Mouse (Mus musculus) urinary bladder, postnatal 14 days (tissue): Measurements from ENCODE around the gene Rit1.
"Not testable (repeated sequence)": the region's sequence is repeated elsewhere in the genome, so short reads cannot be mapped to it uniquely, and the experiment has no call there.

Experiments
- DNase-seq: peaks from one replicate; pipeline ENCODE4 v3.0.0; 2021; ENCODE audit warnings: low spot score

Gene Rit1

DNA sequence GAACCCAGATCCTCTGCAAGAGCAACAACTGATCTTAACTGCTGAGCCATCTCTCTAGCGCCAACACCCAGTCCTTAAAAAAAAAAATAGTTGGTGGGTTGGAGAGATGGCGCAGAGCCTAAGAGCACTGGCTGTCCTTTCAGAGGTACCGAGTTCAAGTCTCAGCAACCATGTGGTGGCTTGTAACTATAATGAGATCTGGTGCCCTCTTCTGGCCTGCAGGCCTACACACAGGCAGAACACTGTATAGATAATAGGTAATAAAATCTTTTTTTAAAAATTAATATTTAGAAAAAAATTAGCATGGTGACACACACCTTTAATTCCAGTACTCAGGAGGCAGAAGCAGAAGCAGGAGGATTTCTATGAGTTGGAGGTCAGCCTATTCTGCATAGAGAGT lies 23.5 kb downstream of the Rit1 start:
- no peak for DNase-seq

DNA sequence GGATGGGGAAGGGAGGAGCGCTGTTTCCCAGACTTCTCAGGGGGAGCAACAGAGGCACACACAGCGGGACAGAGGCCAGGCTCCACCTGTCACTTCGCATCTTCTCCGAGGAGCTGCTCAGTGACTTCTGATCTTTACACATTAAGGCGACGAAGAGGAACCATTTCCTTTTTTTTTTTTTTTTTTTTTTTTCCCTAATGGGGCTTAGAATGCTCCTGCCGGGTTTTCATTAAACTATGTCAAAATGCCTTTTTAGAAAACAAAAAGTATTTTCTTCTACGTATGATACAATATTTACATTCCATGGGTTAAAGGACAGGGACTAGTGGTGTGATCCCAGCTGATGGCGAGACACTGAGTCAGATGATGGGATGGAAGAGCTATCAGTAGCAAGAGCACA lies 28.9 kb downstream of the Rit1 start:
- DNase-seq, result no peak

DNA sequence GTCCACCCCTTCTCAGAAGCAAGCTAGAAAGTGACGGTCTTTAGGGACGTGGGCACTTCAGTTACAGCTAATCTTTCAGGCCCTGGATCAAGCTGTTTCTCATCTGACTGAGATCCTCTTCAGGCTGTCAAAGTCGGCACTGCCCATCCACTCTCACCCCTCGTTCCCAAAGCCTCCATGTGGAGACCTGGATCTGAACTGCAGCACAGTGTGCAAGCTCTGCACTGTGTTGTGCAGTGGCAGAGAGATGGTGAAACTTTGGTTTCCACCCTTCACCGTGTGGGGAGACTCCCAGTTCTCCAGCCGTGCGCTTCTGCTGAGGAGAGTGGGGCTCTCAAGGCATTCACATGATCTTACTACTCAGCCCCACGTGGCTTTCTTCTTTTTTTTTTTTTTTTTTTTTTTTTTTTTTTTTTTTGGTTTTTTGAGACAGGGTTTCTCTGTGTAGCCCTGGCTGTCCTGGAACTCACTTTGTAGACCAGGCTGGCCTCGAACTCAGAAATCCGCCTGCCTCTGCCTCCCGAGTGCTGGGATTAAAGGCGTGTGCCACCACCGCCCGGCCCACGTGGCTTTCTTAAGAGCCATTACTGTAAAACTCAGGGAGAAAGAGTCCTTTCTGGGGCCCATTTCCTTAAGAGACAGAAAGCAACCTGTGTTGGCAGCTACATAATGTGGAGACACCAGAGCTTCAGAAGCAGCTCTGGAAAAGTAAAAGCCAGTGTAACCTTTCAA lies 29.7 kb downstream of the Rit1 start:
- no peak for DNase-seq

DNA sequence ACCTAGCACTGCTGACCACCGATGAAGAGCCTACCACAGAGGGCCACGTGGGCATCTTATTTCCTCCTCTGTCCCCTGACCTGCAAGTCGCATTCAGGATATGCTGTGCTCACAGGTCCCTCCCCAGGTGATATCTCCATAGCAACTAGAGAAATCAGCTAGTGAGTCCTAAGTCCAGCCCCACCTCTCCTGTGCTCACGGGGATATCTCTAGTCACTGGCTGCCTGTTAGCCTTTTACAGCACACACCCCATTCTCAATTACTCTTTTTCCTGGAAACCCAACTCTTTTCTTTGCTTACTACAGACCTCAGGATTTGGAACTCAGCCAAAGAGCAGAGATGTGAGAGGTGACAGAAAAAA lies 30.2 kb downstream of the Rit1 start:
- DNase-seq, result no peak

DNA sequence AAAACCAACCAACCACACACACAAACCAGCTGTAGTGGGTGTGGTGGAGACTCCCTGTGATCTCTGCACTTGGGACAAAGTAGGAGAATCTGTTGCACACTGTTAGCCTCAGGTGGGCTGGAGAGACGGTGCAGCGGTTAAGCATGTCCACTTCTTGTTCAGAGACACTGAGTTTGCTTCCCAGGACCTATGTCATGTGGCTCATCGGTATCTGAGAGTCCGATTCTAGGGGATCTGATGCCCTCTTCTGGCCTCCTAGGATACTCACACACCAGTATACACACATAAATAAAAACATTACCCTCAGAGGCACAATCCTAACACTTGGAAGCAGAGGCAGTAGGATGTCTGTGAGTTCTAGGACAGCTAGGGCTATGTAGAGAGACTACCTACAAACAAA lies 37.6 kb downstream of the Rit1 start:
- DNase-seq, result no peak

DNA sequence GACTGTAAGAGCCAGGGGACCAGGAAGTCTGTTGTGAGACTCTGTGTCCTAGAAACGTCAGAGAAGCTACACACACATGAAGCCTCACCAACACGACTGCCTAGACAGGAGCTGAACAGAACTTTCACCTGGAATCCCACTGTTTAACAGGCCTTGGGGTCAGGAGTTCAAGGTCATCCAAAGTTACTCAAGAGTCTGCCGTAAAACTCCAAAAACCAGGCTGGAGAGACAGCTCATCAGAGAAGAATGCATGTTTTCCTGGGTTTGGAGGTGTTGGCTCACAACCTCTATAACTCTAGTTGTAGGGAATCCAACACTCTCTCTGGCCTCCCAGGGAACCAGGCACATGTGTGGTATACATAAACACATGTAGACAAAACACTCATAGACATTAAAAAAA lies 38.9 kb downstream of the Rit1 start:
- DNase-seq, result no peak

DNA sequence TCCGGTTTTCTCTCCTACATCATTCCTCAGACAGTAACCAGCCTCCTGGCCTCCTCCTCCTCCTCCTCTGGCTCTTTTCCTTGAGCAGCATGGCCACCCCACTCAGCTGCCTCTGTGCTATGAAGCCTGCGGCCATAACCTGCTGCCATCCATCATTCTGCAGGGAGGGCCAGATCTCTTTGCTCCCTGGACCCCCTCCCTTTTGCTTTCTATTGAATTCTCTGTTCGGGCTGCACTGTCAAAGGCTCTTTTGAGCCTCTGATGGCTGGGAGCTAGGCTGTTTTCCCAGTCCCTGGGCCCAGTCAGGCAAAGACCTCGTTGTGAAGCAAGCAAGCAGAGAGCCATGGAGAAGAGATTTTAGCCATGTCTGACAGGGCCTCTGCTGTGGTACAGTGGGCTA lies 39.6 kb downstream of the Rit1 start:
- no peak for DNase-seq

DNA sequence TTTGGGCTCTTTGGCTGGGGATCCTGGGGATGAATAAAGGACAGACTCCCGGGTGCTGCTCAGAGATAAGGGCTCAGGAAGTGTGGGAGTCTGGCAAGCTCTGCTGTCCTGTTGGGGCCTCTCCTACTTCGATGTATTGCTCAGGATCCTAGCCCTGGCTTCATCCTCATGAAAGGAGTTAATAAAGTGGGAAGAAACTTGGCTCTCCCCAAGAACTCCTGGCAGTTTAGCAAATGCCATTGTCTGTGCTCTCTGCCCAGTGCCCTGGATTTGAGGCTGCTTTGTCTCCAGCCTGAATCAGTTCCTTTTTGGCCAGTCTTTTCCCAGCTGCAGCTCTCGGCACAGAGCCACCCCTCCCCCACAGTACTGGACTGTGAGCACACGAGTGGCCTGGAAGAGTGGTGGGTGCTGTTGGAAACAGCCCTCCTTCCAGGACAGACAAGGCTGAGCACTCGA lies 41.4 kb downstream of the Rit1 start:
- DNase-seq, result peak; percentile 62

DNA sequence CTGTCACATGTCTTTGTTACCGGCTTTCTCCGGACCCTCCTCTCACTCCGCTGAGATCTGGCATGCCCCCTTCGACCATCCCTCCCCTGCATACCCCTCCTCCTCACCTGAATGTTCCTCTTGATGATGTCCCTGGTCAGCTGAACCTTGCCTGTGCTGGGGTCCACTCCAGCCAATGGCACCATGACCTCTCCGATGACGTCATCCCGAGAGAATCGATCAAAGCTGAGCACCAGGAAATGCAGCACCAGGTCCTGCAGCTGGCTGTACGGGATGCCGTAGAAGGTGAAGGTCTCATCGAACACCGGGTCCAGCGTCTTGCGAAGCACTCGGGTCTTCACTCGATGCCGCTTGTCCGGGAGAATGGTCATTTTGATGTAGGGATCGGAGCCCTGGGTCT lies 45.0 kb downstream of the Rit1 start:
- no peak for DNase-seq

DNA sequence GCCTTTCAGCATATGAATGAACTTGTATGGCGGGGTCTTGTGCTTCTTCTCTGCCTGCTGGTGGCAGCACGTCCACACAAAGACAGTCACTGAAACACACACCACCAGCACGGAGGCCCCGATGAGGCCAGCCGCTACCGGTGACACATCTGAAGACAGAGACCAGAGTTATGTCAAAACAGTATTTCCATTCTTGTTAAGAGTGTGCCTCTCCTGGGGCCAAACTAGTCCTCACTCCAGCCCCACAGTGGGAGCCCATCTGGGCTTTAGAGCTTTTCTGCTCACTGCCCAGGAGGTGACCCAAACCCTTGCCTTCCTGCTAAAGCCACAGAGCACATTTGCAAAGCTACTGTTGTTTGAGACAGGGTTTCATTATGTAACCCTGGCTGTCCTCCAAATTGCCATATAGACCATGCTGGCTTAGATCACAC lies 45.8 kb downstream of the Rit1 start:
- DNase-seq, result no peak

DNA sequence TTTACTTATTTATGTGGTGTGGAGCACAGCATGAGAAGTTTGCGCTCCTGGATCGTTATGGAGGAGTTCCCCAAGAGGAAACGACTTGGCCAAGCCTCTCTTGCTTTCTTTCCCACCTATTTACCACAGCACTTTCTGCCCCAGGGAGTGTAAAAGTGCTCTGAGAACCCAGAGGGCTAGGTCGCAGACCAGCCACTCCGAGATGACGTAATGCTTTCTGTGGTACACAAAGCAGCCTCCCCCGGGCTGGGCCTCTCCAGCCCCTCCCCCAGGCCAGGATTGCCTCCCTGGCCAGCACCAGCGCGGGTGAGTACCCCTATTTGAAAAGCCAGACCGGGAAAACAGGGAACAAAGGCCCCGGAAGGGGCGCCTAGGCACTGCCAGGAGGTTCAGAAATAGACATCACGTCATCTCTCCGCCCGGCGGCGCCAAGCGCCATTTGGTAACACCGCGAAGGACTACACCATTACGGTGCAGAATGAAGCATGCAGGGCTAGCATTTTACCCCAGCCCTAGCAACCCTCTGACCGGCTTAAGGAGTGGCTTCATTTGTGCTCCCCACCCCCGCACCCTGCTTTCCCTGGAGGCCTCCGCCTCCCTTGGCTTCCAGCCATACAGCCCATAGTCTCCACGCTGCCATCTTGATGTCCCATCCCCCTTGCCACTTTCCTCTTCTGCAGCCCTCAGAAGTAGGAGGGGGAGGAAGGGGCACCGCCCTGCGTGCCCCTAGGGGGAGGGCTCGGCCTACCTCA lies 54.7 kb downstream of the Rit1 start:
- DNase-seq, result not testable (repeated sequence)

DNA sequence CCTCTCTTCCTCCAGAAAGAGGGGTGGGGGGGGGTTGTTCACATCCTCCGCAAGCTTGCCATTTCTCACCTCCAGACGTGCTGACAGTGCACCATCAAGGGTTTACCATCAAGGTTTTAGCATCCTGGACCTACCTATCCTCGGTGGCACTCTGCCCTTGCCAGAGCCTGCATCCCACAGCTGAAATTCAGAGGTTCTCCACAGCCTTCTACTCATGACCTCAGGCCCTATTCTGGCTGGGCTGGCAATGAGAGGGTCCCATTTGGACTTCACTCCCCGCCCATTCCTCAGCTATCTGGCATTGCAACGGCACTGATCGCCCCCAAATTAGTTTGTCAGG lies 55.3 kb downstream of the Rit1 start:
- DNase-seq, result not testable (repeated sequence)

DNA sequence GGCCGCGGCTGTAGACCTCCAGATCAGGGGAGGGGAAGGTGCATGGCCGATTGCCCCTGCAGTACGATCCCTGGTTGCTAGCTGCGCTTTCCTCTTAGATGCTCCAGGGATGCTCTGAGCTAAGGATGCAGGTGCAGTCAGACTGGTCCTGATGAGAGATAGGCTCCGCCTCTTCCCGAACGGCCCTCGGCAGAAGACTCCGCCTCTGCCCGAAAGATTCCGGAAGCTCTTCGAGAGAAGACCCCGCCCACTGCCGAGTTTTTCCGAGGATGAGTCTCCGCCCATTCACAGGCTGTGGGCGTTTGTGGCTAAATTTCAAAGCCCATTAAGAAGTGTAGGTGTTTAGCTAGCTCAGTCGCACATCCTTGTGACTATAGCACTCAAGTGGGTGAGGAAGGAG lies 55.8 kb downstream of the Rit1 start:
- peak; percentile 84 for DNase-seq

DNA sequence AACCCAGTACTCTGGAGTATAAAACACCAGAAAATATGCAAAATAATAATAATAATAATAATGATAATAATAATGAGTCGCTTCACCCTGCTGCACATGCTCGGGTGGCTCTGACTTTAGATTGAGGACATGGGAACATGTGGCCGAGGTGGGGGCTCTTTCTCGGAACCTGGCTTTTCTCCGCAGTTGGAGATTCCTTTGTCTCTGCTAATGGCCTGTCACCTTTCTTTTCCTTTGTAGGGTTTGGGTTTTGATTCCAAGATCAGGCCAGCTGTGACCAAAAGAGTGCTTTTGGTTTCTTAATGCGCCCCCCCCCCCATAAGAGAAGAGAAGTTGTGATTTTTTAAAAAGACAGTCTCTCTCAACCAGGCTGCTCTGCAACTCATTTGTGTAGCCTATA lies 56.5 kb downstream of the Rit1 start:
- DNase-seq, result not testable (repeated sequence)

DNA sequence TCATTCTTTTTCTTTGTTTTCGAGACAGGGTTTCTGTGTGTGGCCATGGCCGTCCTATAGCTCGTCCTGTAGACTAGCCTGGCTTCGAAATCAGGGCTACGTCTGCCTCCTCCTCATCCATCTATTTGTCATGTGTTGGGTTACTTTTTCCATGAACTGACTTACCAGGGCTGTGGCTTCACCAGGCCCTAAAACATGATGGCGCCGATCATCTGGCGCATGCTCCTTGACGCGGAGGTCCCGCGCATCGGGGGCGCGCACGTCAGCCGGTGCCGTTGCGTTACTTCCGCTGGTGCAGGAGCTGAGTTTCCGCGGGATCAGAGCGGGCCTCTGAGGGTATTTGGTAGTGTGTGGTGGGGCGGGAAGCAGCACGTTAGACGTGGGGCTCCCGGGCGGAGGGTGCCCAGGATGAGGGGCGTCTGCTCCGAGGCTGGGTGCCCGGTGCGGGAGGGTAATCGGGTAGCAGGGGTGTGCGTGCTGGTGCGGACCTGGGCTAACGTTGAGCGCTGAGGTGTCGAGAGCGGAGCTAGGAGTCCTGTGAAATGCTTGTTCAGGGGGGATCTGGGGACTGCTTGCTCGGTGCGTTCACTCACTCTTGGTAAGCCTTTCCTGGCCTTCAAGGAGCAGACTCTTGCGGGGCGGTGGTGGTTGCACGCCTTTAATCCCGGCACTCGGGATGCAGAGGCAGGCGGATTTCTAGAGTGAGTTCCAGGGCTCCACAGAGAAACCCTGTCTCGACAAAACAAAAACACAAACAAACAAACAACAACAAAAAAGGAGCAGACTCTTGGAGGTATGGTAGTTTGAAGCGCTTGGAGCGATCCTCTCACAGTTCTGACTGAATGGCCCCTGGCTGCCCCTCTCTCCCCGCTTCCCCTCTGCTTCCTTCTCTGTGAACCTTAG lies 58.6 kb downstream of the Rit1 start, which contains the start of gene Syt11:
Gene Syt11 (minus strand): TSS at position 226 of the 903 bp plus-strand sequence.
- DNase-seq, result not testable (repeated sequence)
